Mouse (Mus musculus): Measurements from ENCODE around the gene Map2k6.

The Map2k6 gene

GRCm38 (mm10) chr11:110453445-110454154 lies 54.7 kb downstream of the Map2k6 start:
- DNase-seq: no peak

GRCm38 (mm10) chr11:110457441-110457912 lies 58.6 kb downstream of the Map2k6 start:
- DNase-seq: no peak

- DNase-seq: no peak
Observed at GRCm38 (mm10) chr11:110460480-110460879, 61.6 kb downstream of the Map2k6 start.

- DNase-seq: no peak
Observed at GRCm38 (mm10) chr11:110461560-110462331, 62.8 kb downstream of the Map2k6 start.

- DNase-seq: no peak
Observed at GRCm38 (mm10) chr11:110462975-110463578, 64.2 kb downstream of the Map2k6 start.

- DNase-seq: no peak
Observed at GRCm38 (mm10) chr11:110463801-110464200, 64.9 kb downstream of the Map2k6 start.

GRCm38 (mm10) chr11:110469054-110469453 lies 70.1 kb downstream of the Map2k6 start:
- no peak for DNase-seq

GRCm38 (mm10) chr11:110470561-110471273 lies 71.8 kb downstream of the Map2k6 start:
- DNase-seq: no peak

GRCm38 (mm10) chr11:110471362-110471761 lies 72.4 kb downstream of the Map2k6 start:
- no peak for DNase-seq

GRCm38 (mm10) chr11:110472078-110472477 lies 73.2 kb downstream of the Map2k6 start:
- no peak for DNase-seq

GRCm38 (mm10) chr11:110473495-110473894 lies 74.6 kb downstream of the Map2k6 start:
- DNase-seq: no peak

- DNase-seq: no peak
Observed at GRCm38 (mm10) chr11:110476361-110477151, 77.6 kb downstream of the Map2k6 start.

- no peak for DNase-seq
Observed at GRCm38 (mm10) chr11:110477961-110478869, 79.3 kb downstream of the Map2k6 start.

- peak; percentile 13 to 27 for DNase-seq
Observed at GRCm38 (mm10) chr11:110478978-110479384, 80.1 kb downstream of the Map2k6 start.

- DNase-seq: no peak
Observed at GRCm38 (mm10) chr11:110481406-110481805, 82.5 kb downstream of the Map2k6 start.

- DNase-seq: no peak
Observed at GRCm38 (mm10) chr11:110482176-110482575, 83.3 kb downstream of the Map2k6 start.

- no peak for DNase-seq
Observed at GRCm38 (mm10) chr11:110482649-110483048, 83.7 kb downstream of the Map2k6 start.

GRCm38 (mm10) chr11:110483165-110483564 lies 84.2 kb downstream of the Map2k6 start:
- peak in 1 of 2 experiments; percentile 48 for DNase-seq

- no peak for DNase-seq
Observed at GRCm38 (mm10) chr11:110484426-110484825, 85.5 kb downstream of the Map2k6 start.

- no peak for DNase-seq
Observed at GRCm38 (mm10) chr11:110485081-110485480, 86.2 kb downstream of the Map2k6 start.

- no peak for DNase-seq
Observed at GRCm38 (mm10) chr11:110487796-110488195, 88.9 kb downstream of the Map2k6 start.

Measured in lung, postnatal 4 days (tissue).